ENCODE assay signal across 13 mouse cellular contexts in the genomic region with DNA sequence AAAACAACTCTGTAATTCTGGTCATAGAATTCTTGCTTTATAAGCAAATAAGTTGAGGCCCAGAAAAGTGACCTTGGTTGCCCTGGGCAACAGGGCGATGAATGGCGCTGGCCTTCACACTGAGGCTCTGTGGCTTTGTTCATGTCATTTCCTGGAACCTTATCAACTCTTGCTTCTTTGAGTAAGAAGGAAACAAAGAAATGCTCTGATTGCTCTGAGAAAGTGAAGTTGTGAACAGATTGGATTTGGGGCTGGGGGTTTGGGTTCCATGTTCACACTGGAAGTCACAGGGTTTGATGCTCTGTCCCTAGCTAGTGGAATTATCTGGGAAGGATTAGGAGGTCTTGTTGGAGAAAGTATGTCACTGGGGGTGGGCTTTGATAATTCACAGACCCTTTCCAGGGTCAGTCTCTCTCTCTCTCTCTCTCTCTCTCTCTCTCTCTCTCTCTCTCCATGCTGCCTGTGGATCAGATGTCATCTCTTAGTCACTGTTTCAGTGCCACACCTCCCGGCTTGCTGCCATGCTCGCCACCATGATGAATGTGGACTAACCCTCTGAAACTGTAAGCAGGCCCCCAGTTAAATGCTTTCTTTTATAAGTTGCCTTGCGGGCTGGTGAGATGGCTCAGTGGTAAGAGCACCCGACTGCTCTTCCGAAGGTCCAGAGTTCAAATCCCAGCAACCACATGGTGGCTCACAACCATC. TPM values are rescaled to one million over a fixed set of nuclear protein-coding genes. Genes with fewer than 3 reads are reported as not detected.
DNase-seq lines count a peak whose midpoint lies in the region; TF ChIP-seq lines count a peak whose summit lies in the region.
"Had no signal": no experiment of that assay in that cellular context is flagged by ENCODE, and none has a peak within 500 bp of the region (broad histone marks: within the 10 kb centered on the region; RNA-seq: fewer than 3 reads in every experiment).

No protein-coding gene starts in this region.

- H3K4me3 ChIP-seq in spleen, adult 2 months (ENCODE audit: extremely low read depth, insufficient read depth, insufficient read length) = no peak overlapping the region
- no peak overlapping the region for H3K4me3 ChIP-seq in gastrocnemius, adult 2 months
- H3K4me3 ChIP-seq: heart, embryonic 15.5 days; limb, embryonic 10.5 days; neural tube, embryonic 12.5 days had no signal

- 73% methylated on average over 7 of the region's 7 CpGs for WGBS in spleen, adult 2 months

- H3K27me3 ChIP-seq in spleen, adult 2 months (ENCODE audit: control insufficient read depth, insufficient read depth, low read length) = no peaks in the 10 kb centered on the region
- H3K27me3 ChIP-seq: heart, embryonic 15.5 days; neural tube, embryonic 12.5 days had no signal

- peak; percentile 84 to 93 for DNase-seq in adrenal gland, adult (ENCODE audit: inconsistent age in 2 of 2, low spot score in 1 of 2)
- DNase-seq in adrenal gland, postnatal 4 days (ENCODE audit: low spot score in 2 of 2) = no peak
- peak in 1 of 2 experiments; percentile 60 for DNase-seq in spleen, adult 2 months (ENCODE audit: low read depth in 1 of 2, low spot score in 2 of 2)
- DNase-seq in spleen, postnatal 10 days (ENCODE audit: low spot score in 2 of 2) = no peak
- DNase-seq in adrenal gland, postnatal 36 days = peak; percentile 79 to 85
- DNase-seq in gastrocnemius, adult 2 months = no peak
- no peak for DNase-seq in kidney, postnatal 14 days
- DNase-seq in urinary bladder, adult 18-20 months (ENCODE audit: low spot score in 2 of 2) = no peak
- DNase-seq: kidney, adult 2 months; thymus, postnatal 14 days had no signal

- TF ChIP-seq CTCF in spleen, adult 2 months (IDR thresholded peaks at IDR 0.05; ENCODE audit: extremely low read depth, insufficient read depth, insufficient read length, insufficient replicate concordance) = no peak
- no peak for TF ChIP-seq CTCF in gastrocnemius, adult 2 months (IDR thresholded peaks at IDR 0.05)

- H3K36me3 ChIP-seq in spleen, adult 2 months (ENCODE audit: control insufficient read depth, insufficient read depth, low read length) = no peaks in the 10 kb centered on the region; the same call in 1 of the 2 replicates
- H3K36me3 ChIP-seq: heart, embryonic 15.5 days had no signal

- TF ChIP-seq POLR2A in spleen, adult 2 months (IDR thresholded peaks at IDR 0.05; ENCODE audit: low read depth, low read length) = no peak

- peaks cover 46% of the 10 kb centered on the region for H3K4me1 ChIP-seq in spleen, adult 2 months (ENCODE audit: control insufficient read depth, insufficient read depth, insufficient read length)

- peak overlapping the region; percentile 68 for H3K27ac ChIP-seq in spleen, adult 2 months (ENCODE audit: insufficient read depth, low read length)
- H3K27ac ChIP-seq in gastrocnemius, adult 2 months = no peak overlapping the region
- H3K27ac ChIP-seq: heart, embryonic 15.5 days; limb, embryonic 10.5 days; neural tube, embryonic 12.5 days had no signal

- intact Hi-C loops in gastrocnemius, adult 2 months (cut with DNase I) = loop anchor here (5.0 kb wide), 1 partner anchor 47 kb away; no protein-coding TSS in a partner anchor

RNA-seq across cellular contexts. Expression of a gene that starts 50.2 kb away (rescaled TPM):
- 10 to 100 TPM; 46.6 to 56.3 TPM for total RNA-seq in adrenal gland, postnatal 4 days (2021)
- polyA plus RNA-seq in spleen, adult 2 months (2012; rRNA removed) = 30.5 and 33.1 TPM in 2 replicates
- total RNA-seq in adrenal gland, postnatal 36 days (2021) = 10 to 100 TPM; 45.5 to 49.5 TPM
- total RNA-seq in gastrocnemius, adult 2 months (2021) = 1 to 10 TPM; 2.6 to 3.5 TPM

Comparison
In these comparisons a context has a peak if more than half of its experiments do, and no peak if none do; other contexts are left out.
1. DNase-seq: peak in adrenal gland, adult (2 of 2) and adrenal gland, postnatal 36 days (2 of 2); none in adrenal gland, postnatal 4 days (0 of 2), spleen, postnatal 10 days (0 of 2), gastrocnemius, adult 2 months (single experiment), kidney, postnatal 14 days (single experiment) and urinary bladder, adult 18-20 months (0 of 2).
2. RNA of a gene that starts 50.2 kb away (total RNA-seq): 46.6 to 56.3 TPM in adrenal gland, postnatal 4 days and 45.5 to 49.5 TPM in adrenal gland, postnatal 36 days; 2.6 to 3.5 TPM in gastrocnemius, adult 2 months; every median in the first group is over 10 times any median in the second.